Mouse (Mus musculus) CD4-positive helper T cell, adult 2 months (primary cell): Measurements from ENCODE around the gene Tyro3.

ENCODE experiments used
- DNase-seq: peaks from one replicate; pipeline ENCODE4 v3.0.0-alpha.2; 2012; ENCODE audit warnings: low read depth, missing footprints, low spot score

Tyro3 gene

GRCm38 (mm10) chr2:119855310-119855850 is 57.8 kb downstream of the Tyro3 start:
- no peak for DNase-seq

GRCm38 (mm10) chr2:119857341-119857740 is 59.8 kb downstream of the Tyro3 start:
- no peak for DNase-seq

DNA sequence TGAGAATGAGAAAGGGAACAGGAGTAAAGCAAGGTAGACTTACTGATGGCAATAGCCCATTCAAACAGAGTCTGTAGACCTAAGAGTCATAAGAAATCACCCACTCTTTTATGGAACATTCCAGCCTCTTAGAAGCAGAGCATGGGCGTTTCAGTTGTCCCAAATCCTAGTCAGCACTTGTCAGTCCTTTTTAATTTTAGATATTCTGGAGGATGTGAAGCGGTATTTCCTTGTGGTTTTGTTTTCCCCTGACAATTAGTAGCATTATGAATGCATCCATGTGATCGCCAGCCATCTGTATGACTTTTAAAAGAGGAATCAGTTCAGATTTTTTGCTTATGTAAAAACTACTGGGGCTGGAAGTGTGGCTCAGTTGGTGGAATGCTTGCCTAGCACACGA is 67.0 kb downstream of the Tyro3 start:
- DNase-seq = no peak
